Mouse (Mus musculus) bone marrow macrophage, adult 2 months (primary cell): ENCODE measurements around the gene Susd1. TPM values are rescaled to one million over a fixed set of nuclear protein-coding genes. Genes with fewer than 3 reads are reported as not detected.

Source experiments
- H3K27ac ChIP-seq: 2 replicates; pipeline ENCODE4 v1.5.1; 2012; ENCODE audit warnings: low read depth, low read length; ENCODE audit not compliant: insufficient read depth
- H3K4me1 ChIP-seq: 2 replicates; pipeline ENCODE4 v1.6.1; 2012; ENCODE audit warnings: low read length; ENCODE audit not compliant: control insufficient read depth, insufficient read depth
- H3K4me3 ChIP-seq: 2 replicates; pipeline ENCODE4 v1.5.1; 2012; ENCODE audit warnings: mild to moderate bottlenecking, low read length, moderate library complexity; ENCODE audit not compliant: insufficient read depth
- CTCF ChIP-seq: IDR thresholded peaks from 2 replicates; pipeline ENCODE4 v1.5.1; 2012; ENCODE audit warnings: low read depth, mild to moderate bottlenecking, low read length, moderate library complexity
- POLR2A ChIP-seq: IDR thresholded peaks from 2 replicates; pipeline ENCODE4 v1.6.1; 2012; ENCODE audit warnings: mild to moderate bottlenecking, low read depth, low read length, borderline replicate concordance
- polyA plus RNA-seq: library from polyadenylated mRNA; stranded (reverse); fragments of >200 nt; gene quantifications from 2 replicates; pipeline ENCODE4 v1.2.4, GENCODE M21; 2012; ENCODE audit not compliant: missing spikeins, insufficient read depth, insufficient read length

Gene Susd1
- polyA plus RNA-seq, 1 experiment, result 18.1 TPM

- TF ChIP-seq CTCF, result no peak
- no peak for TF ChIP-seq POLR2A
- H3K27ac ChIP-seq, result no peak overlapping the region
- no peak overlapping the region for H3K4me3 ChIP-seq
- H3K4me1 ChIP-seq, result peaks cover 52% of the 10 kb centered on the region
These were observed 102.6 kb downstream of the Susd1 start for GRCm38 (mm10) chr4:59335616-59336438.

GRCm38 (mm10) chr4:59335101-59335500 lies 103.3 kb downstream of the Susd1 start:
- TF ChIP-seq CTCF (no peak), POLR2A (no peak)
- Histone ChIP-seq H3K4me3 (no peak overlapping the region), H3K4me1 (peaks cover 54% of the 10 kb centered on the region), H3K27ac (no peak overlapping the region)

GRCm38 (mm10) chr4:59334236-59334635 lies 104.2 kb downstream of the Susd1 start:
- Histone ChIP-seq H3K4me1 (peaks cover 51% of the 10 kb centered on the region), H3K4me3 (no peak overlapping the region), H3K27ac (no peak overlapping the region)
- TF ChIP-seq CTCF (no peak), POLR2A (no peak)

GRCm38 (mm10) chr4:59333424-59333895 lies 105.0 kb downstream of the Susd1 start:
- Histone ChIP-seq H3K4me1 (peaks cover 45% of the 10 kb centered on the region), H3K4me3 (no peak overlapping the region), H3K27ac (no peak overlapping the region)
- no peak for TF ChIP-seq POLR2A
- TF ChIP-seq CTCF, result no peak

- no peak for TF ChIP-seq POLR2A
- peaks cover 45% of the 10 kb centered on the region for H3K4me1 ChIP-seq
These were observed 105.6 kb downstream of the Susd1 start for GRCm38 (mm10) chr4:59332691-59333423.

GRCm38 (mm10) chr4:59332089-59332488 lies 106.3 kb downstream of the Susd1 start:
- no peak for TF ChIP-seq POLR2A
- TF ChIP-seq CTCF, result no peak
- Histone ChIP-seq H3K4me3 (no peak overlapping the region), H3K27ac (peak overlapping the region; percentile 88), H3K4me1 (peaks cover 45% of the 10 kb centered on the region)

More at GRCm38 (mm10) chr4:59332691-59333423, 105.6 kb downstream of the Susd1 start:
- Histone ChIP-seq H3K27ac (peak overlapping the region; percentile 88), H3K4me3 (no peak overlapping the region)

GRCm38 (mm10) chr4:59331633-59332032 lies 106.8 kb downstream of the Susd1 start:
- peaks cover 45% of the 10 kb centered on the region for H3K4me1 ChIP-seq
- TF ChIP-seq POLR2A (no peak), CTCF (no peak)
- peak overlapping the region; percentile 95 for H3K27ac ChIP-seq
- H3K4me3 ChIP-seq, result peak overlapping the region; percentile 34

GRCm38 (mm10) chr4:59330961-59331604 lies 107.3 kb downstream of the Susd1 start:
- Histone ChIP-seq H3K27ac (peak overlapping the region; percentile 95), H3K4me3 (peak overlapping the region; percentile 34), H3K4me1 (peaks cover 40% of the 10 kb centered on the region)
- TF ChIP-seq CTCF, result no peak
- no peak for TF ChIP-seq POLR2A

- H3K4me1 ChIP-seq, result peaks cover 35% of the 10 kb centered on the region
- H3K27ac ChIP-seq, result no peak overlapping the region
- H3K4me3 ChIP-seq, result no peak overlapping the region
- no peak for TF ChIP-seq CTCF
- no peak for TF ChIP-seq POLR2A
These were observed 108.8 kb downstream of the Susd1 start for GRCm38 (mm10) chr4:59329461-59330304.
